Mouse (Mus musculus) limb, embryonic 10.5 days (tissue): ENCODE results near the gene Limd1. TPM values are rescaled to one million over a fixed set of nuclear protein-coding genes. Genes with fewer than 3 reads are reported as not detected.
A peak's percentile ranks its signal among the peaks of the same experiment; 100 is the strongest.

Experiments used
- DNase-seq: peaks from one replicate; pipeline ENCODE4 v3.0.0-alpha.2; 2017; ENCODE audit warnings: low spot score
- H3K27ac ChIP-seq: fragments of 300-500 bp; sonication (generic); 2 replicates; pipeline ENCODE4 v1.5.1; 2016; ENCODE audit warnings: mild to moderate bottlenecking
- H3K27me3 ChIP-seq: fragments of 300-500 bp; sonication (generic); 2 replicates; pipeline ENCODE4 v1.6.1; 2016; ENCODE audit warnings: low read depth, mild to moderate bottlenecking; ENCODE audit not compliant: poor library complexity, severe bottlenecking
- H3K36me3 ChIP-seq: fragments of 300-500 bp; sonication (generic); 2 replicates; pipeline ENCODE4 v1.6.1; 2016; ENCODE audit warnings: mild to moderate bottlenecking, moderate library complexity
- H3K4me1 ChIP-seq: fragments of 300-500 bp; sonication (generic); 2 replicates; pipeline ENCODE4 v1.6.1; 2016
- H3K4me3 ChIP-seq: fragments of 300-500 bp; sonication (generic); 2 replicates; pipeline ENCODE4 v1.5.1; 2016; ENCODE audit warnings: mild to moderate bottlenecking, moderate library complexity
- H3K9me3 ChIP-seq: fragments of 300-500 bp; sonication (generic); replicated peaks from 2 replicates; pipeline ENCODE4 v1.6.1; 2016; ENCODE audit warnings: mild to moderate bottlenecking
- WGBS: fragments of 180-500 bp; shearing (Covaris S2); methylation state at CpG from one replicate; pipeline ENCODE4 v1.1.7; 2016; 5-methylcytosine and 5-hydroxymethylcytosine counted together
- polyA plus RNA-seq: library from polyadenylated mRNA; unstranded; fragments of >200 nt; fragmentation: Nextera tagmentation; extraction: Ambion mirVana; gene quantifications from 2 replicates; pipeline ENCODE4 v1.2.1, GENCODE M21; 2016

Limd1 gene
- polyA plus RNA-seq, 1 experiment from 2014 or later, result 55.2 TPM

DNA sequence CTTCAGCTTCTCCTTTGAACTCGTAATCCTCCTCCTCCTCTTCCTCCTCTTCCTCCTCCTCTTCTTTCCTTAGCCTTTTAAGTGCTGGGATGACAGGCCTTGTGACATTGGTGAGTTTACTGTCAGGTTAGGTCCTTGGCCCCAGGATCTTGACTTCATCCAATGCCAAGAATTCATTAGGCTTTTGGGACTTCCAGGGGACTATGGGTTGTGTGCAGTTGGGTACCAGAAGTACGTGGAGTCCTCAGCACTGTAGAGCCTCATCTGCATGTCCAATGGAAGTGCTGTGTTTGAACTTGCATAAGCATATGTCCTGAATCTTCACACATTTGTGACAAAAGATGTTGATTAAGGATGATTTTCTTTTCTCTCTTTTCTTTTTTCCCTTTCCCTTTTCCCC is 30.5 kb downstream of the Limd1 start:
- no peaks in the 10 kb centered on the region for H3K4me1 ChIP-seq
- no peak overlapping the region for H3K27ac ChIP-seq
- 81% methylated on average over 2 of the region's 2 CpGs for WGBS
- DNase-seq, result no peak
- peaks cover 56% of the 10 kb centered on the region for H3K36me3 ChIP-seq
- no peaks in the 10 kb centered on the region for H3K9me3 ChIP-seq
- H3K4me3 ChIP-seq, result no peak overlapping the region
- H3K27me3 ChIP-seq, result no peaks in the 10 kb centered on the region

DNA sequence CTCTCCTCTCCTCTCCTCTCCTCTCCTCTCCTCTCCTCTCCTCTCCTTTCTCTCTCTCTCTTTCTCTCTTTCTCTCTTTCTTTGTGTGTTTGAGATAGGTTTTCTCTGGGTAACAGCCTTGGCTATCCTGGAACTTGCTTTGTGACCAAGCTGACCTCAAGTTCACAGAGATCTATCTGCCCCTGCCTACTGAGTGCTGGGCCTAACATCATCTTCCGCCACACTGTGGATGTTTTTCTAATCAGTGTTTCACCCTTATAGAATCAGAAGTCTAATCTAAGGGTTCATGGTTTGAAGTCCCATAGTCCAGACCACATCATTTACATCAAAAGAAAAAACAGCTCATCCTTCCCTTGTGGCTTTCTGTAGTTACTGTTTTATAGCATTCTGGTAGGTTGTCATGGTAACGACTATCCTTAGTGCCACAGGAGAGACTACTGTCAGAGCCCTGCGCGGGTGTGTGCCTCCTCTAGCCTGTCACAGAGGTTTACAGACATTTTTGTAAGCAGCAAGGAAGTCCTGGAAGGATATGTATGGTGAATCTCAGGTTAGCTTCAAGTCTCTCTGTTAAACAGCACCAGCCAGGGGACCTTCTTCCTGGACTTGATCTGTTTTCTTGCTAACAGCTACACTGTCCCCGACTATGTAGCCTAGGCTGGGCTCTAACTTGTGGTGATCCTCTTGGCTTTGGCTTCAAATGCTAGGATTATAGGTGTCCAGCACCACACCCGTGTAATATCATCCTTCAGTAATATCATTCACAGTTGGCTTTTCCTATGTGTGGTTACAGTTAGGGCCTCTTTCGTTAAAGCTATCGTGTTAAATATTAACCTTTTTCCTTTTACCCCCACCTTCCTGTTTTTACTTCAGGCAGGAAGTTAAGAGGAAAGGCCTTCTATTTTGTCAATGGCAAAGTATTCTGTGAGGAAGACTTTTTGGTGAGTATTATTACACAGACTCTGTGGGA is 31.4 kb downstream of the Limd1 start:
- DNase-seq, result no peak
- WGBS, result 87% methylated on average over 8 of the region's 8 CpGs
- H3K4me3 ChIP-seq, result no peak overlapping the region
- peaks cover 54% of the 10 kb centered on the region for H3K36me3 ChIP-seq
- H3K27ac ChIP-seq, result no peak overlapping the region
- H3K9me3 ChIP-seq, result no peaks in the 10 kb centered on the region
- no peaks in the 10 kb centered on the region for H3K27me3 ChIP-seq
- no peaks in the 10 kb centered on the region for H3K4me1 ChIP-seq

DNA sequence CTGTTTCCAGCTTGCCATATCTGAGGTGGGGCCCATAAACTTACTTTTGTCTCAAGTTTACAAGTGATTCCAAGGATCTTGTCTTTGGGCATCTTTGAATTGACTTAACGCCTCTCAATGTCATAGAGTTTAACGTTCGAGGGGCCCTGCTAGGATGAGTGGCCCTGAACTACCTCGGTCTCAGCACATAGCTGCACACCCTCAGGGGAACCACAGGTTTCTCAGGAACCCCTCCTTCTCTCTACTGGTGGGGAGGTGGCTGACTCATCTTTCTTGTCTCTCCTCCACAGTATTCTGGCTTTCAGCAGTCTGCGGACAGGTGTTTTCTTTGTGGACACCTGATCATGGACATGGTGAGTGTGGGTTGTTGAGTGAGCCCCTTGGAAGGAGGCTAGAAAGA is 32.4 kb downstream of the Limd1 start:
- Histone ChIP-seq H3K4me3 (no peak overlapping the region), H3K27ac (no peak overlapping the region), H3K4me1 (no peaks in the 10 kb centered on the region), H3K36me3 (peaks cover 53% of the 10 kb centered on the region), H3K27me3 (no peaks in the 10 kb centered on the region), H3K9me3 (no peaks in the 10 kb centered on the region)
- DNase-seq, result no peak
- WGBS, result 96% methylated on average over 5 of the region's 5 CpGs

DNA sequence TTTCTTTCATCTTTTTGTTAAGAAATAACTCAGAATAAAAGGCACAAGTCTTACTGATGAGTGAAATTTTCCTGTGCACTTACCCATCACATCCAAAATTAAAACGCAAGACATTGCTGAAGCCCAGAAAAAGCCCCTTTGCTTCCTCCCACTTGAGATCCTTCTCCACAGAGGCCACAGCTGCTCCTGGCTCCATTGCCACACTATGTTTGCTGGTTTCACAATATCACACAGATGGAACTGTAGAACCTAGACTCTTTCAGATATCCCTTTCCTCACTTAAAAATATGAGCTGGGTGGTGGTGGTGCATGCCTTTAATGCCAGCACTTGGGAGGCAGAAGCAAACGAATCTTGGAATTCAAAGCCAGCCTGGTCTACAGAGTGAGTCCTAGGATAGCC is 34.0 kb downstream of the Limd1 start:
- no peak overlapping the region for H3K27ac ChIP-seq
- WGBS, result 90% methylated on average over 2 of the region's 2 CpGs
- H3K9me3 ChIP-seq, result no peaks in the 10 kb centered on the region
- peaks cover 65% of the 10 kb centered on the region for H3K36me3 ChIP-seq
- no peaks in the 10 kb centered on the region for H3K27me3 ChIP-seq
- no peak for DNase-seq
- H3K4me3 ChIP-seq, result no peak overlapping the region
- H3K4me1 ChIP-seq, result no peaks in the 10 kb centered on the region

DNA sequence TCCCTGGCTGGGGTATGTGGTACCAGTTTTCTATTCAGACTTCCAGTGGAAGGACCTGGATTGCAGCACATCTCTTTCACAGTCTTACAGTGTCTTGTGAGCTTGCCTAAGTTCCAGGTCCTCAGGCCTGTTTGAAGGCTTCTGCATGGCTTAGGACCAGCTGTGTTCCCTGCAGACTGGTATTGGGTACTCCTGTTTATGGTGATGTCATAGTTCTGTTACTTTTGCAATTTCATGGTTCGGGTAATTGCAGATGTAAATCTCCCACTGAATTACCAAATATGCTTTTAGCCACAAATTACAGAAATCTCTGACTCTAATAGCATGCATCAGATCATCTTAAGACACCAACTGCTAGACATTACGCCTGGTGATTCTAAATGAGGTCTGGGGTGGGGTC is 36.6 kb downstream of the Limd1 start:
- H3K36me3 ChIP-seq, result peaks cover 85% of the 10 kb centered on the region
- H3K9me3 ChIP-seq, result no peaks in the 10 kb centered on the region
- WGBS, result 95% methylated on average over 2 of the region's 2 CpGs
- no peak overlapping the region for H3K27ac ChIP-seq
- H3K4me3 ChIP-seq, result no peak overlapping the region
- DNase-seq, result no peak
- H3K4me1 ChIP-seq, result no peaks in the 10 kb centered on the region
- H3K27me3 ChIP-seq, result no peaks in the 10 kb centered on the region

DNA sequence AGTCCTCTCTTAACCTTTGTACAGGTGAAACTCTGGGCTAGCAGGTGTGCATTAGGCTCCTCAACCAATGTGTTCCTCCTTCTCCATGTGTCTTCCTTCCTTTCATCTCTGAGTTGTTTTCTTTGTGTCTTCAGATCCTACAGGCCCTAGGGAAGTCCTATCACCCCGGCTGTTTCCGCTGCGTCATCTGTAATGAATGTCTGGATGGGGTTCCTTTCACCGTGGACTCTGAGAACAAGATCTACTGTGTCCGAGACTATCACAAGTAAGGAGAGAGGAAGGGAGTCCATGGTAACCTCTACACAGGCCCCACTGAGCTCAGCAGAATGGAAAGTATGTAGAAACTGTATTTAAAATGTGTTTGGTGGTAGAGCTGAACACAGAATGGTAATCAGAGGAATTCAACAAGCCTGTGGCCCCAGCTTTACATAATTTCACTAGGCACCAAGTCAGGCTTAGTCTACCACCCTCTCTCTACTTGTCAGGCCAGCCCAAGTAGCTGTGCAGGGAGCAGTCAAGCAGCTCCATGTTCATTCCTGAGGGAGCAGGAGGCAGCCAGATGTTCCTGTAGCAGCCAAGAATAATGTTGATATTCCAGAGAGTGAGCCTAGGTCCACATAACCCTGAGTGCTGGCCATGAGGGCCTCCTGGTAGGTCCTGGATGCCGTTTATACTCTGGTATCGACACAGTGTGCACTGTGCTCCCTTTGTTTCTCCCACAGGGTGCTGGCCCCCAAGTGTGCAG is 38.3 kb downstream of the Limd1 start:
- no peak for DNase-seq
- H3K36me3 ChIP-seq, result peaks cover 79% of the 10 kb centered on the region
- WGBS, result 92% methylated on average over 7 of the region's 7 CpGs
- H3K27me3 ChIP-seq, result no peaks in the 10 kb centered on the region
- no peaks in the 10 kb centered on the region for H3K9me3 ChIP-seq
- H3K27ac ChIP-seq, result no peak overlapping the region
- H3K4me1 ChIP-seq, result no peaks in the 10 kb centered on the region
- no peak overlapping the region for H3K4me3 ChIP-seq

DNA sequence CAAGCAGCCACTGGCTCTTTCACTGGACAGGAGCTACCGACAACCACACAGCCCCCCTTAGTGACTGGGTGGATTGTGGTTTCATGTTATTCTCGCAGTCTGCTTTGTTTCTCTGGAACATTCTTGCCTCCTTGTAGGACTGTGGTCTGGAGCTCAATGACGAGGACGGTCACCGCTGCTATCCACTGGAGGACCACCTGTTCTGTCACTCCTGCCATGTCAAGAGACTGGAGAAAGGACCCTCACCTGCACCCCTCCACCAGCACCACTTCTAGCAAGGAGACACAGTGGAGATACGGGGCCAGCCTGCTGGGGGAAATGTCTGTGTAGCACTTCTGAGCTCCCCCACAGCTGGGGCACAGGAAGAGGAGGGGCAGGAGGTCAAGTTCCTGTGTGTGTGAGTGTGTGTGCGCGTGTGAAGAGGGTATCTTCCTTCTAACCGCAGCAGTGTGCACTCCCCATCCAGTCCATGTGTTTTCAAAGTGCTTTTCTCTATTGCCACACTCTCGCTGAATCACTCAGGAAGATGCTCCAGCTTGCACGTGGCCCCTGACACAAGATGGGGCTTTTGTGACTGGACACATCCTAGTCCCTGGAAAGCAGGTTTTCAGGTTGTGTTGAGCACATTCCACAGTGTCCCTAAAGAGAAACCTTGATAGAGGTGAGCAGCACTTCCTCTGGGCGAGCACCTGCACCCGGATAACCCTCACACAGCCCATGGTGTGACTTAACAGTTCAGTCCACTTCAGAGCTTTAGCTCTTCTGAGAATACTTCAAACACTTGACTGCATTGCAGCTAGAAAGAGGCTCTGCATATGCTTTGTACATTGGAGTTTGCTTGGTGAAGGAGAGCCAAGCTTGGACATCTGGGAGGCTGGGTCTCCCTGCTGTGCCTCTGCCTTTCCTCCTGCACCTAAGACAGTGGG is 40.7 kb downstream of the Limd1 start:
- 89% methylated on average over 13 of the region's 13 CpGs for WGBS
- no peaks in the 10 kb centered on the region for H3K9me3 ChIP-seq
- no peaks in the 10 kb centered on the region for H3K4me1 ChIP-seq
- H3K27ac ChIP-seq, result no peak overlapping the region
- H3K27me3 ChIP-seq, result no peaks in the 10 kb centered on the region
- H3K4me3 ChIP-seq, result no peak overlapping the region
- peaks cover 63% of the 10 kb centered on the region for H3K36me3 ChIP-seq
- DNase-seq, result no peak

DNA sequence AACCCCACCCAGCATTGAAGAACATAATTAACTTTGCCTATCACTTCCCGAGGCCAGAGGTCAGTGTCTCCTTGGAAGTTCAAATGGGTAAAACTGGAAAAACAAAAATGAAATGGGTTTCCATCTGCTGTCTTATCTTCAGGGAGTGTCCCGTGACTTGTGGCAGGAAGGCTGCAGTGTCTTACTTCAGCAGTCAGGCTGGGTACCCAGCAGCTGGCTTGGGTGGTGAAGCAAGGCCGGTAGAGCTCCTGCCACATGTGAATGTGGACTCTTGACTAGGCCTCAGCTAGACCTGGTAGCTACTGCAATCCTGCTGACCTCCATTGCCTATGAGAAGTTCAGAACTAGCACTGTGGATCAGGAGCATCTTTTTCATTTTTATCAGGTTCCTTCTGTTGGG is 42.2 kb downstream of the Limd1 start:
- Histone ChIP-seq H3K4me3 (no peak overlapping the region), H3K4me1 (no peaks in the 10 kb centered on the region), H3K9me3 (no peaks in the 10 kb centered on the region), H3K27me3 (no peaks in the 10 kb centered on the region), H3K36me3 (peaks cover 60% of the 10 kb centered on the region), H3K27ac (no peak overlapping the region)
- WGBS, result 86% methylated on average over 3 of the region's 3 CpGs
- DNase-seq, result peak; percentile 21

DNA sequence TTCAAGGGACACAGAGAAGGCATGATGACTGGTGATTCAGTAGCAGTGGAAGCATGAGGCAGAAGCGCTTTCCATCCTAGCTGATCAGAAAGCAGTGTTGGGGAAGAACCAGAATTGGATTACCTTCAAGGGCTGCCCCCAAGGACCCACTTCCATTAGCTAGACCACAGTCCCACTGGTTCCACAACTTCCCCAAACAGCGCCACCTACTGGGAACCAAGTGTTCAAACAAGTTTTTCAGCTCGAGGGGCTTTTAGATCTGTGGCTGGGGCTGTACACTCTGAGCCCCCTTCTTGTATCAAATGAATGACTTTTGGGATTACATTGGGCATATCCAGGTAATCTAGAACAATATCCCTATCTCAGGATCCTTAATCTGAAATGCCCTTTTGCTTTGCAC is 45.2 kb downstream of the Limd1 start:
- DNase-seq, result peak; percentile 53
- Histone ChIP-seq H3K9me3 (no peaks in the 10 kb centered on the region), H3K4me1 (peaks cover 5% of the 10 kb centered on the region; the same call in 1 of the 2 replicates), H3K27ac (no peak overlapping the region), H3K4me3 (no peak overlapping the region), H3K27me3 (no peaks in the 10 kb centered on the region), H3K36me3 (peaks cover 31% of the 10 kb centered on the region)
- WGBS, result 41% methylated on average over 3 of the region's 3 CpGs

DNA sequence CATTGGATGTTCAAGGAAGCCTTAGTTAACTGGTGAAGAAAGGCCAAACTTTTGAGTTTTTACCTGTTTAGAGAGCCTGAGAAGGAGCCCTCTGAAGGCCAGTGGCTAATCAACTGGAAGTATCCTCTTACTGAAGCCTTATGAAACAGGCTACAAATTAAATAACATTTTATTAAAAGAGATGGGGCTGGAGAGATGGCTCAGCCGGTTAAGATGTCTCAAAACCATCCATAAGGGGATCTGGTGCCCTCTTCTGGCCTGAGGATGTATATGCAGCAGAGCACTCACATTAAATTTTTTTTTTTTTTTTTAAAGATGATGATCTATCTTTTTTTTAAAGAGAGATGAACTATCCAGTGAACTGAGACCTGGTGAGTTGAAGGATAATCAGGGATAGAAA is 46.6 kb downstream of the Limd1 start:
- 7% methylated on average over 1 of the region's 1 CpGs for WGBS
- Histone ChIP-seq H3K36me3 (peaks cover 17% of the 10 kb centered on the region), H3K27ac (no peak overlapping the region), H3K9me3 (no peaks in the 10 kb centered on the region), H3K4me1 (peaks cover 5% of the 10 kb centered on the region; the same call in 1 of the 2 replicates), H3K4me3 (no peak overlapping the region), H3K27me3 (no peaks in the 10 kb centered on the region)
- DNase-seq, result peak; percentile 42

DNA sequence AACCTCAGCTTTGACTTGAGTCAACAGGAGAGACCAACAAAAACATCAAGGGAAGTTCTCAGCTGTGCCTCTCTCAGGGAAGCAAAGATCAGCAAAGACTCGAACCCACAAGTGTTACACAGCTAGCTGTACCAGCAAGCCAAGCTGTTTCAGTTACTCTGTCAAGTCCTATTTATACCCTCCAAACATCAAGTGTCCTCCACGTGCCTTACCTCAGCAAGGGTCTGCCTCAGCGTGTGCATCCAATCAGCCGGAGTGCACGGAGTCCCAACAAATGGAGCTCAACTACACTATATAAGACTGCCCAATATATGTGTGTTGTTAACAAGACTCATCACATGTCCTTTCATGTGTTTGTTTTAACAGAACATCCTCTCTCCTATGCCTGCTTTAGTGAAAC is 48.0 kb downstream of the Limd1 start:
- Histone ChIP-seq H3K27ac (no peak overlapping the region), H3K9me3 (no peaks in the 10 kb centered on the region), H3K27me3 (no peaks in the 10 kb centered on the region), H3K36me3 (0 out of 2 replicates have a peak, but pooled peaks cover 6% of the 10 kb centered on the region), H3K4me1 (peaks cover 17% of the 10 kb centered on the region), H3K4me3 (no peak overlapping the region)
- no peak for DNase-seq
- WGBS, result 71% methylated on average over 5 of the region's 5 CpGs

DNA sequence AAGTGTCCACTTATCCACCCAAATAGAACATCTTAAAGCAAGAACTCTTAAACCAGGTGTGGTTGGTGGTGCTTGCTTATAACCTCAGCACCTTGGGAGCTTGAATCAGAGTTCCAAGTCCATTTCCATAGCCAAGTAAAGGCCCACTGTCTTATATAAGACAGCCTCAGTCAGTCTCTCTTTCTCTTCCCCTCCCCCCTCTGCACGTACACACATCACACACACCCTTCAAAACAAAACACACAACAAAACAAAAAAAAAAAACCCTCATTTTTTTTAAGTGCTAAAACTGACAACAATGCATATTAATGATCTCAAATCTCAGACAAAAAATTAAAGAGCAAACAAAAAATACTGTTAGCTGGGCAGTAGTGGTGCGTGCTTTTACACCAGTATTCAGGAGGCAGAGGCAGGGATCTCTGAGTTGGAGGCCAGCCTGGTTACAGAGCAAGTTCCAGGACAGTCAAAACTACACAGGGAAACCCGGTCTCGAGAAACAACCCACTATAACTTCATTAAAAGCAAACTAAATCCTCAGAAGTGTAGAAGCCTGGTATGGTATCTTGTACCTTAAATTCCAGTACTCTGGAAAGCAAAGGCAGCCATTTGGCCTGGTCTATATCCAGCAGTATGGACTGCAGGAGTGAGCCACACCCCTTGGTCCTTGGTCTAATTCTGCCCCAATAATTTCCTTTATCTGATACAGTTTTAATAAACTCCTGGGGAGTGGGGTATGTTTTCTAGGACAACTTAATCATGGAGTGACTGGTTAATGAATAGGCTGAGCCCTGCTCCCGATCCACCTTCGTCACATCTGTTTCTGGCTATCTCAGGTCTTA is 49.8 kb downstream of the Limd1 start:
- 34% methylated on average over 6 of the region's 6 CpGs for WGBS
- no peak for DNase-seq
- Histone ChIP-seq H3K36me3 (no peaks in the 10 kb centered on the region), H3K27ac (peak overlapping the region; percentile 74), H3K4me3 (peak overlapping the region; percentile 90), H3K9me3 (no peaks in the 10 kb centered on the region), H3K4me1 (peaks cover 23% of the 10 kb centered on the region), H3K27me3 (no peaks in the 10 kb centered on the region)
